Mouse (Mus musculus): Measurements from ENCODE around the gene Mapkapk2.

DNA sequence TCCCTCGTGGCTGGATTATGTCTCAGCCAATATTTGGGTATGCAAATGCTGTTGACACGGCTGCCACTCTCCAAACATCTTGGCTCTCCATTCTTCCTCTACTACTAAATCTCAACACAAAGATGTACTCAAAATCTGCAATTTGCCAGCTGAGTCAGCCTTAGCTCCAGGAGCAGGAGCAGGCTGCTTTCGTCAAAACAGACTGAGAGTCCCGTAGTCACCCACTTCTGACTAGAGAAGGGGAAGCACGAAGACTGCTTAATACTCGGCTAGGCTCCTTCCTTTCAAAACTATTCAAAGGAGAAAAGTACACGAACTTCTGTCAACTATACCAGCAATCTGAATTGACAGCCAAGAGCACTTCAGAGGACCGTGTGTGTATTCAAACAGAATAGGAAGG is 2.1 kb downstream of the Mapkapk2 start:
- TF ChIP-seq CTCF (IDR thresholded peaks at IDR 0.05; ENCODE audit: insufficient read depth, low read length) (no peak), POLR2A (IDR thresholded peaks at IDR 0.05; ENCODE audit: borderline replicate concordance, extremely low read depth, low read depth, low read length) (no peak)
